In the genomic region with DNA sequence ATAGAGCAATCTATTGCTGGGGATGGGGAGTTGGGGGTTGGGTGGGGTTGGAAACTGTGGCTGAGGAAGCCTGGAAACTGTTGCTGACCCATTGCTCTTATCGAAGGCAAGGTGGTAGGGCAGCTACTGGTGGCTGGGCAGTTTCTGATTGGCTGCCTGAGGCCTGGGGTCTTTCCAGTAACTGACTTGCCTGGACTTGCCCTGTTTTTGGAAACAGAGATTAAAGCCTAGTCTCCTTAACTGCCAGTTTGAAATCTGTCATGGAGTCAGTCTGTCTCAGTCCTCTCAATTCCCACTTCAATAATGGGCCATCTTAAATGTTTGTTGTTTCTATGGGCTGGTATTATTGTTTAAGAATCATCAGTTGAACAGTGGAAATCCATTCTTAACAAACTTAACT, we compare ENCODE assay signal across 33 mouse cellular contexts.
"Had no signal": no experiment of that assay in that cellular context is flagged by ENCODE, and none has a peak within 500 bp of the region (broad histone marks: within the 10 kb centered on the region; RNA-seq: fewer than 3 reads in every experiment).

No protein-coding gene starts in this region.

- H3K36me3 ChIP-seq: heart, embryonic 13.5 days; heart, embryonic 15.5 days; hindbrain, embryonic 10.5 days; hindbrain, embryonic 12.5 days; hindbrain, embryonic 13.5 days; hindbrain, embryonic 15.5 days; intestine, embryonic 15.5 days; kidney, embryonic 15.5 days had no signal

- DNase-seq: heart, postnatal 10 days; heart, postnatal 14 days; heart, postnatal 36 days; heart, postnatal 4 days; kidney, adult 11 months; kidney, adult 18-20 months; kidney, adult 2 months; kidney, adult 8-10 months; kidney, adult 9 months; kidney, postnatal 10 days; kidney, postnatal 14 days; kidney, postnatal 25 days; kidney, postnatal 36 days; kidney, postnatal 4 days; layer of hippocampus, adult 9-11 months; layer of hippocampus, postnatal 36 days had no signal

- H3K9me3 ChIP-seq: heart, embryonic 13.5 days; heart, embryonic 15.5 days; hindbrain, embryonic 10.5 days; hindbrain, embryonic 12.5 days; hindbrain, embryonic 13.5 days; hindbrain, embryonic 15.5 days; intestine, embryonic 15.5 days had no signal

- H3K4me2 ChIP-seq: heart, embryonic 13.5 days; heart, embryonic 15.5 days; hindbrain, embryonic 12.5 days; hindbrain, embryonic 13.5 days; hindbrain, embryonic 14.5 days; hindbrain, embryonic 15.5 days; intestine, embryonic 15.5 days; kidney, embryonic 15.5 days had no signal

- ATAC-seq: hindbrain, embryonic 16.5 days; hindbrain, postnatal 0 days; inflammation-experienced regulatory T-cells, adult 6 months; intestine, embryonic 15.5 days; intestine, embryonic 16.5 days; intestine, postnatal 0 days had no signal

- H3K4me1 ChIP-seq: heart, embryonic 15.5 days; hindbrain, embryonic 10.5 days; hindbrain, embryonic 12.5 days; hindbrain, embryonic 13.5 days; hindbrain, embryonic 15.5 days; intestine, embryonic 15.5 days had no signal

- H3K27ac ChIP-seq: heart, embryonic 13.5 days; heart, embryonic 15.5 days; hindbrain, embryonic 10.5 days; hindbrain, embryonic 12.5 days; hindbrain, embryonic 13.5 days; hindbrain, embryonic 14.5 days; hindbrain, embryonic 15.5 days; hindbrain, postnatal 0 days; intestine, embryonic 15.5 days; kidney, embryonic 15.5 days; kidney, postnatal 0 days; layer of hippocampus, adult 2 months; left cerebral cortex, adult 2 months had no signal

- H3K9ac ChIP-seq: heart, embryonic 13.5 days; heart, embryonic 15.5 days; hindbrain, embryonic 12.5 days; hindbrain, embryonic 13.5 days; hindbrain, embryonic 14.5 days; hindbrain, embryonic 15.5 days; intestine, embryonic 15.5 days; kidney, embryonic 15.5 days had no signal

- H3K27me3 ChIP-seq: heart, embryonic 13.5 days; heart, embryonic 15.5 days; hindbrain, embryonic 12.5 days; hindbrain, embryonic 13.5 days; hindbrain, embryonic 15.5 days; intestine, embryonic 15.5 days; kidney, embryonic 15.5 days had no signal

- H3K4me3 ChIP-seq: heart, embryonic 13.5 days; heart, embryonic 15.5 days; hindbrain, embryonic 10.5 days; hindbrain, embryonic 12.5 days; hindbrain, embryonic 13.5 days; hindbrain, embryonic 15.5 days; intestine, embryonic 15.5 days; kidney, embryonic 15.5 days; layer of hippocampus, adult 2 months; left cerebral cortex, adult 2 months had no signal
